Mouse (Mus musculus): ENCODE data around the gene Apaf1. TPM values are rescaled to one million over a fixed set of nuclear protein-coding genes. Genes with fewer than 3 reads are reported as not detected.

The Apaf1 gene
- total RNA-seq, 4 experiments from 2014 or later, result 12.3 to 14.4 (median 13.8) TPM

DNA sequence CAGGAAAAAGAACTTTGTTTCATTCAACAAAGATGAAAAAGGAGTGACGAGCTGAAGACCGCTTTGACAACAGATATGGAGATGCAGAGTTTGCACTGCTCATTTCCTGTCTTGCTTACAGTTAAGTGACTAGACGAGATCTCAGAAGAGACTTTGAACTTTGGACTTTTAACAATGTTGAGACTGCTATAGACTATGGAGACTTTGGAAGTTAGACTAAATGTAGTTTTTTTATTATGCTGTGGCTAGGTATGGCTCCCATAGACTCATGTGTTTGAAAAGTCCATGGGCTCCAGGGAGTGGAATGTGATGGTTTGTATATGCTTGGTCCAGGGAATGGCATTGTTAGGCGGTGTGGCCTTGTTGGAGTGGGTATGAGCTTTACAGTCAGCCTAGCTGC lies 100.8 kb downstream of the Apaf1 start:
- no peak for DNase-seq (ENCODE audit: low spot score in 2 of 2)

GRCm38 (mm10) chr10:90974491-90974890 lies 108.1 kb downstream of the Apaf1 start:
- no peak for DNase-seq (ENCODE audit: low spot score in 2 of 2)

GRCm38 (mm10) chr10:90974084-90974483 lies 108.5 kb downstream of the Apaf1 start:
- no peak for DNase-seq (ENCODE audit: low spot score in 2 of 2)

DNA sequence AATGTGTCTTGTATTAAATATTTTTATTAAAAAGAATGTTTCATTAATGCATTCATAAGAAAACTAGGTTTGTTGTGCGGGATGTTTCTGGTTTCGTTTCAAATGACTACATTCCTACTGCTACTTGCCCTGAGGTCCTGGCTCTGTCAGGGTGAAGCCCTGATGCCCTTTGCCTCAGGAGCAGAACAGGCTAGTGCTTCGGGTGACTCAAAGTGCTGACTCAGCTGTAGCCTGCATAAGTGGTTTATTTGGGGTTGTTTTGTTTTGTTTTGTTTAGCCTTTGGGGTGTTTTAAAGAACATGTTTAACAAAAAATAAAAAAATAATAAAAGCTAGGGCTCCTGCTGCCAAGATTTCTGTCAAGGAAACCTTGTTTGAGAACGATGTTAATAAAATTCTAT lies 112.0 kb downstream of the Apaf1 start:
- no peak for DNase-seq (ENCODE audit: low spot score in 2 of 2)

DNA sequence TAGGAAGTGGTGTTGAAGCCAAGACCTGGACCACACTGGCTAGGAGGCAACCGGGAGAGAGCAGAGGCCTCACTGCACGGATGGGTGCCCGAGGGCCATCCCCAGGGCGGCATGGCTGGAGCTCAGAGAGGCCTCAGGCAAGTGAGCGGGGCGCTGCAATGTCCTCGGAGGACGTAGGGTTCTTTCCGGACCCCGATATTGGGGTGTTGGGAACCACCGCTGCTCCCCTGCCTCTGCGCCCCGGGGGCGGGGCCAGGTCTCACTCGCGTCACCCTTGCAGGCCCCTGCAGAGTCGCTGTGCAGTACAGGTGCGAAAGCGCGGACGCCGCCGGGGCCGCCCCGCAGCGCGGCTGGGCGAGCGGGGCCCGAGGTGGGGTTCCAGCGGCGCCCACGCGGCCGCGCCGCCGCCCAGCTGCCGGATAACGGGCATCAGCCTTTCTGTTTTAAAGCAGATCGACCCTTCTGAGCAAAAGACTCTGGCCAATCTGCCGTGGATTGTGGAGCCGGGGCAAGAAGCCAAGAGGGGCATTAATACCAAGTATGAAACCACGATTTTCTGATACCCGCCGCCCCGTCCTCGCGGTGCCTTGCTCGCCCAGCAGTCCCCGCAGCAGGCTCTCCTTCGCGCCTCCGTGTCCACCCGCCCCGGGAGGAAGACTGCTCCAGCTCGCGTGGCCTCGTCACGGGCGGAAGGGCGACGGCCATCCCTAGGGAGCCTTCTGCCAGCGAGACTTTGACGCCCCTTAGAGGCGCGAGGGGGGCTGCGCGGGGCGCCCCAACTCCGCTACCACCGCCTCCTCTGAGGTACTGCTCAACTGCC lies 113.0 kb downstream of the Apaf1 start:
- no peak for DNase-seq (ENCODE audit: low spot score in 2 of 2)

DNA sequence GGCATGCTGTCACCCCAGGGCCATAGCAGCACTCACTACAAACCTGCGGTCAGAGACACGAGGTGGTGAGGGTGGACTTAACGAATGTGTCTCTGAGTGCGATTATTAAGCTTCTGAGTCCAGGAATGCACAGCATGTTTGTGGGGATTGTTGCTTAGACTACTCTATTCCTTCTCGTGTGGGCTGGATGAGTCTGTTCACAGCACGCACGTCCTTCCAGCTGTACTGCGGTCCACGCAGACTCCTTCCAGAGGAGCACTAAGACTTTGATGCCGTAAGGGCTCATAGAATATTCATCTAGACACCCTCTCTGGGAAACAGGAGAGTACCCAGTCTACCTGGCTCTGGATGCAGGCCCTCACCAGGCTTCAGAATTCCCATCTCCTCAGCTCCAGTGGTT lies 114.3 kb downstream of the Apaf1 start:
- DNase-seq (ENCODE audit: low spot score in 2 of 2), result no peak

DNA sequence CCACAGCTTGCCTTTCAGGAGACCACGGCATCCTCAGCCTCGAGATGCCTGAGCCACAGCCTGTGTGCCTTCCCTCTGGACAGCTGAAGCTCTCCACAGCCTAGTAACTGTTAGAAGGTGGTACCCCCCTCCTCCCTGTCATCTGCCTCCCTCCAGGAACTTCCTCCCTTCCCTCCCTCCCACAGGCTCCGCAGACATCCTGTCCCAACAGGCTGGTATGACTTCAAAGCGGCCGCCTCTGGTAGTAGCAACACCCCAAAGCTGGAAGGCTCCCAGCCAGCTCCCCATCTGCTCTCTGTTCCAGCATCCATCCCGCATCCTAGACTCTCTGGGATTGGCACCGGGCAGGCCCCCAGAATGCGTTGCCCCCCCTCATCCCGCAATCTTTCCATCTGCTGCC lies 115.7 kb downstream of the Apaf1 start:
- DNase-seq (ENCODE audit: low spot score in 2 of 2), result peak; percentile 90 to 91

DNA sequence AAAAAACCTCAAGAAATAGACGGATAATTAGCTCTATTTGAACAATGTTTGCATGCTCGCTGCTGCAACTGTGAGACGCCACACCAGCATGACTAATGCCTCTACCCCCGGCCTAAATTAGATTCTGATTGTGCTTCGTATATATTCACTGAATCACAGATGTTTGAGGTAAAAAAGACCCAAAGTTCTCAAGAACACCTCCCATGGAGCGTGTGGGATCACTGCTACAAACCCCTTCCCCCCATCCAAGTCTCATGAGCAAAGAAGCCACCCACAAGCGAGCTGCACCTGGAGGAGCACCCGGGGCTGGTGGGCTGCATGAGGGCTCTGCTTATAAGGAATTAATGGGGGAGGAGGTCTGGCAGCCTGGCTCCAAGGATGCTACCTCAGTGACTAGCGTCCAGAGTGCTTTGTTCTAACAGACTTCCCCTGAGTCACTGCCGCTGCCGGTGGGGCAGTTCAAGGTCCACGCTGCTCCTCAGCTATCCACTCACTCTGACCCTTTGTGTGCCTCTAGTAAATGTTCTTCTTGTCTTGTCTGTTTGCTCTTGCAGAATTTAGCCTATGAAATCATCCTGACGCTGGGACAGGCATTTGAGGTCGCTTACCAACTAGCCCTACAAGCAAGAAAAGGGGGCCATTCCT lies 116.8 kb downstream of the Apaf1 start:
- DNase-seq (ENCODE audit: low spot score in 2 of 2), result no peak

GRCm38 (mm10) chr10:90964511-90964910 lies 118.1 kb downstream of the Apaf1 start:
- DNase-seq (ENCODE audit: low spot score in 2 of 2), result no peak

GRCm38 (mm10) chr10:90960374-90960773 lies 122.2 kb downstream of the Apaf1 start:
- DNase-seq (ENCODE audit: low spot score in 2 of 2), result no peak

DNA sequence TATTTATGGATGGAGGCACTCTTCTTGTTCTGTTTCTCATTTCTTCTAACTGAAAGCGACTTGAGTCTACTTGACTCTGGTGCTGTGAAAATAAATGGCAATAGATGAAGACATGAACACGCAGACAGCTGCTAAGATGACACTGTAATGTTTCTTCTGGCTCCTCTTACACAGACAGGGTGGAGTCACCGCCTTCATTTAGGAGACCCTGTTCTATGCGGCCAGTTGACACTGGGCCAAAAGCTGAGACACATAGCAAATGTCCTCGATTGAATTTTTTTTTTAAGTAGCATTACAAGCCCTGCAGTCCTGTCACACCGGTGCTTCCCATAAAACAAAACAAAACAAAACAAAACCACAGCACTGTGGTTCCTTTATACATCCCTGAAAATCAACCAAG lies 128.7 kb downstream of the Apaf1 start:
- DNase-seq (ENCODE audit: low spot score in 2 of 2), result no peak

GRCm38 (mm10) chr10:90953103-90953709 lies 129.4 kb downstream of the Apaf1 start:
- no peak for DNase-seq (ENCODE audit: low spot score in 2 of 2)

DNA sequence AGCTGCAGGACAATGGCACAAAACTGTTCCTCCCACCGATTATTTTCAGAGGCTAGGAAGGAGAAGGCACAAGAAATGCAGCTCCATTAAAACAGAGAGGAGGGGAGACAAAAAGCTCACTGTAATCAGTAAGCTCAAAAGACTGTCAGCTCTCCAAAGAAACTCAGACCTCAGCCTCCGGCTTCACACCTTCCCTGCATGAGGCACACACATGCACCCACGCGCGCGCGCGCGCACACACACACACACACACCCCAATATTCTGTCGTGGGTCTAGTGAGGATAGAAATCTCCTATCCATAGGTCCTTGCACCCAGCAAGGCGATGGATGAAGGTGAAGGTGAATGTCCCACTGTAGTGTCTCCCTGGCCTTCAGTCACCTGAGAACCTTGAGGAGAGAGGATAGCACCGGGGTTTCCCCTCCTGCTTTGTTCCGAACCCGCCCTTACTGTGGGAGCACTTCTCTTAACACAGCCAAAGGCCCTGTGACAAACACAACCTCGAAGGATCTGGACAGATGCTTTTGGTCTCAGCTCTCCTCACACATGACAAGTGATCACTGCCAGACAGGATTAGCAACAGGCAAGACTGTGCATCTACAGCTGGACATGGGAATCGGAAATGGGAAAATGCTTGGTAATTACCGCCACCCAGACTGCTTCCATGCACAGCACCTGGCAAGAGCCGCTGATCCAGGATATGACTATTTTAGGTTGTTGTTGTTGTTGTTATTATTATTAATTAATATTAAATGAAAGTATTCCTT lies 134.8 kb downstream of the Apaf1 start:
- DNase-seq (ENCODE audit: low spot score in 2 of 2), result no peak

DNA sequence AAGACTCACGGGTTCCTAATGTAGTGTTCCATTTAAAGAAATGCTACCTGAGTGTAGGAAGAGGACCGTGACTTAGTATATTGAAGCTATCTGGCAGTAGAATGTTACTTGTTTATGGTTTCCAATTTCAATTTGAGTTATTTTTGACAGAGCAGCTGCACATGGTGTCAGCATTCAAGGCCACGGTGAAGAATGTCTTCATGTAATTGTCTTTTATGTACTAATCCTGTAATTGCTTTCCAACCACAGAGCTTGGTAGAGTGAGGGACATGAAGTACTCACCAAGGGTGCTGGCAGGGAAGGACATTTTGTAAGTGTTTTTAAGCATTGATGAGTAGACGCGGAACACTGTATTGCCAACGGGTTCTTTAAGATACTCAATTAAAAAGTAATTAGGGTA lies 135.5 kb downstream of the Apaf1 start:
- DNase-seq (ENCODE audit: low spot score in 2 of 2), result no peak

GRCm38 (mm10) chr10:90942001-90942700 lies 140.4 kb downstream of the Apaf1 start:
- DNase-seq (ENCODE audit: low spot score in 2 of 2), result no peak

DNA sequence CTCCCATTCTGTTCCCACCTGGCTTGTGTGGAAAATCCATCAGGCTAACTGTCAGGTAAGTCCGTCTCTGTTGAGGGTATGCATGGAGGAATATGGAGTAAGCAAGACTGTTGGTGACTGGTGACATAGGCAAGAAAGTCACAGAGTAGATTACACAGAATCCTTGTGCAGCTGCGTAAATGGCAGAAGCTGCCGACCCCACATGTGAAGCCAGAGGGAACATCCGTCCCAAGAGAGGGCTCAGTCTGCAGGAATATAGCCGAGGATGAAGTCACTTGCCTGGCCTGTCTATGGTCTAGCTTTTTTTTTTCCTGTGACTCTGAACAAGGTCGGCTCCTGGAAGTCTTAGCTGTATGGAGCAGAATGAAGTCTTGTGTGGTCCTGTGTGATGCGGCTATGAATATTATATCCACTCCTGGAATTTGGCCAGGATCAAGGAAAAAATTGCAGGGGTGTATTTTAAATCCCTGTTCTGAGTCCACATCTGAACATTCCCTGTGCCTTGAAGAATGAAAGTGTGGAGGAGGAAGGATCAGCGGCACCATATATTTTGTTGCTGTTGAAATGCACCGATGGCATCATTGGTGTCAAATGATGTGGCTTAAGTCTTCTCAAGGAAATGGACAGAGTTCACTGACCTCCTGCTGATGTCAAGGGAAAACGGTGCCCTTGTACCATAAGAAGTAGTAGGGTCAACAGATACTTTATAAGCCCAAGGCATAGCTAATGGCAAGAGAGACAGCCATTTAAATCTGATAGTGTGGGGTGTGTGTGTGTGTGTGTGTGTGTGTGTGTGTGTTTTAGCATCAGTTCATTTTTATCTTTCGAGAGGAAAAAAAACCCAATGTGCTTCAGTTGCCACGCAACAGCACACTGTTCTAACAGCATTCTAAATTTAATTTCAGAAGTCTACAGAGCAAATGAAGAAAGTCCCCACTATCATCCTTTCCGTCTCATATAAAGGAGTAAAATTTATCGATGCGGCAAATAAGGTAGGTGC lies 141.7 kb downstream of the Apaf1 start:
- no peak for DNase-seq (ENCODE audit: low spot score in 2 of 2)

Measured in layer of hippocampus, adult 8-10 months (tissue).